Mouse (Mus musculus): ENCODE data around the gene Lsp1. TPM values are rescaled to one million over a fixed set of nuclear protein-coding genes. Genes with fewer than 3 reads are reported as not detected.

The Lsp1 gene
- polyA plus RNA-seq, 1 experiment from 2014 or later: 8.0 TPM

- Histone ChIP-seq H3K9ac (replicated peaks; ENCODE audit: low read length) (no peak overlapping the region), H3K4me3 (replicated peaks; ENCODE audit: low read depth, low read length) (no peak overlapping the region), H3K36me3 (ENCODE audit: control insufficient read depth, insufficient read depth, low read length) (peaks cover 11% of the 10 kb centered on the region; the same call in 1 of the 2 replicates), H3K27ac (replicated peaks; ENCODE audit: low read depth, low read length) (peak overlapping the region; percentile 38), H3K9me3 (ENCODE audit: control insufficient read depth, low read length) (no peaks in the 10 kb centered on the region), H3K4me1 (ENCODE audit: control insufficient read depth, insufficient read depth, low read length) (peaks cover 21% of the 10 kb centered on the region), H3K27me3 (ENCODE audit: control insufficient read depth, insufficient read depth, low read length) (no peaks in the 10 kb centered on the region), H3K4me2 (ENCODE audit: low read length) (no peak overlapping the region)
- no peak for DNase-seq
- 37% methylated on average over 4 of the region's 4 CpGs for WGBS
- no peak for ATAC-seq (ENCODE audit: low FRiP score, low TSS enrichment)
These were observed 77.7 kb downstream of the Lsp1 start for GRCm38 (mm10) chr7:142538291-142538690.

GRCm38 (mm10) chr7:142538766-142539165 lies 78.2 kb downstream of the Lsp1 start:
- no peaks in the 10 kb centered on the region for H3K9me3 ChIP-seq (ENCODE audit: control insufficient read depth, low read length)
- H3K4me3 ChIP-seq (replicated peaks; ENCODE audit: low read depth, low read length): no peak overlapping the region
- no peak for DNase-seq
- H3K27ac ChIP-seq (replicated peaks; ENCODE audit: low read depth, low read length): no peak overlapping the region
- H3K9ac ChIP-seq (replicated peaks; ENCODE audit: low read length): no peak overlapping the region
- H3K4me2 ChIP-seq (ENCODE audit: low read length): no peak overlapping the region
- peaks cover 17% of the 10 kb centered on the region for H3K4me1 ChIP-seq (ENCODE audit: control insufficient read depth, insufficient read depth, low read length)
- H3K27me3 ChIP-seq (ENCODE audit: control insufficient read depth, insufficient read depth, low read length): no peaks in the 10 kb centered on the region
- ATAC-seq (ENCODE audit: low FRiP score, low TSS enrichment): no peak
- WGBS: 29% methylated on average over 6 of the region's 6 CpGs
- peaks cover 11% of the 10 kb centered on the region; the same call in 1 of the 2 replicates for H3K36me3 ChIP-seq (ENCODE audit: control insufficient read depth, insufficient read depth, low read length)

GRCm38 (mm10) chr7:142539828-142540227 lies 79.2 kb downstream of the Lsp1 start:
- H3K4me3 ChIP-seq (replicated peaks; ENCODE audit: low read depth, low read length): no peak overlapping the region
- peaks cover 12% of the 10 kb centered on the region for H3K4me1 ChIP-seq (ENCODE audit: control insufficient read depth, insufficient read depth, low read length)
- peaks cover 11% of the 10 kb centered on the region; the same call in 1 of the 2 replicates for H3K36me3 ChIP-seq (ENCODE audit: control insufficient read depth, insufficient read depth, low read length)
- no peak overlapping the region for H3K4me2 ChIP-seq (ENCODE audit: low read length)
- no peaks in the 10 kb centered on the region for H3K27me3 ChIP-seq (ENCODE audit: control insufficient read depth, insufficient read depth, low read length)
- no peak overlapping the region for H3K27ac ChIP-seq (replicated peaks; ENCODE audit: low read depth, low read length)
- 66% methylated on average over 8 of the region's 8 CpGs for WGBS
- DNase-seq: no peak
- no peak for ATAC-seq (ENCODE audit: low FRiP score, low TSS enrichment)
- H3K9ac ChIP-seq (replicated peaks; ENCODE audit: low read length): no peak overlapping the region
- H3K9me3 ChIP-seq (ENCODE audit: control insufficient read depth, low read length): no peaks in the 10 kb centered on the region

GRCm38 (mm10) chr7:142542771-142543303 lies 82.2 kb downstream of the Lsp1 start:
- H3K27ac ChIP-seq (replicated peaks; ENCODE audit: low read depth, low read length): no peak overlapping the region
- no peak for ATAC-seq (ENCODE audit: low FRiP score, low TSS enrichment)
- DNase-seq: no peak
- H3K4me3 ChIP-seq (replicated peaks; ENCODE audit: low read depth, low read length): no peak overlapping the region
- H3K9me3 ChIP-seq (ENCODE audit: control insufficient read depth, low read length): no peaks in the 10 kb centered on the region
- no peaks in the 10 kb centered on the region for H3K27me3 ChIP-seq (ENCODE audit: control insufficient read depth, insufficient read depth, low read length)
- 18% methylated on average over 11 of the region's 11 CpGs for WGBS
- H3K9ac ChIP-seq (replicated peaks; ENCODE audit: low read length): peak overlapping the region; percentile 29; the same call in 1 of the 2 replicates
- peaks cover 8% of the 10 kb centered on the region; the same call in 1 of the 2 replicates for H3K36me3 ChIP-seq (ENCODE audit: control insufficient read depth, insufficient read depth, low read length)
- no peak overlapping the region for H3K4me2 ChIP-seq (ENCODE audit: low read length)
- H3K4me1 ChIP-seq (ENCODE audit: control insufficient read depth, insufficient read depth, low read length): peaks cover 12% of the 10 kb centered on the region

Other genes with a start within 250 kb of the Lsp1 start
- gene Gm7579, start 248.9 kb upstream of the Lsp1 start, polyA plus RNA-seq (2014; fragmentation: Nextera tagmentation; extraction: Ambion mirVana): not detected in 2 replicates
- gene Krtap5-5, start 230.8 kb upstream of the Lsp1 start, polyA plus RNA-seq (2014; fragmentation: Nextera tagmentation; extraction: Ambion mirVana): not detected in 2 replicates
- not detected in 2 replicates for gene Gm40460, start 219.7 kb upstream of the Lsp1 start, polyA plus RNA-seq (2014; fragmentation: Nextera tagmentation; extraction: Ambion mirVana)
- not detected in 2 replicates for gene Gm2431, start 202.5 kb upstream of the Lsp1 start, polyA plus RNA-seq (2014; fragmentation: Nextera tagmentation; extraction: Ambion mirVana)
- not detected in 2 replicates for gene Gm4559, start 186.4 kb upstream of the Lsp1 start, polyA plus RNA-seq (2014; fragmentation: Nextera tagmentation; extraction: Ambion mirVana)
- not detected in 2 replicates for gene Krtap5-1, start 163.7 kb upstream of the Lsp1 start, polyA plus RNA-seq (2014; fragmentation: Nextera tagmentation; extraction: Ambion mirVana)
- not detected in 2 replicates for gene Krtap5-4, start 157.3 kb upstream of the Lsp1 start, polyA plus RNA-seq (2014; fragmentation: Nextera tagmentation; extraction: Ambion mirVana)
- 3.9 and 6.1 TPM in 2 replicates for gene Ifitm10, start 87.1 kb upstream of the Lsp1 start, polyA plus RNA-seq (2014; fragmentation: Nextera tagmentation; extraction: Ambion mirVana)
- gene Gm49369, start 78.1 kb upstream of the Lsp1 start, polyA plus RNA-seq (2014; fragmentation: Nextera tagmentation; extraction: Ambion mirVana): 1.8 TPM in 1 of 2 replicates, not detected in the other
- gene Ctsd, start 72.8 kb upstream of the Lsp1 start, polyA plus RNA-seq (2014; fragmentation: Nextera tagmentation; extraction: Ambion mirVana): 208 and 229 TPM in 2 replicates
- gene Syt8, start 26.0 kb upstream of the Lsp1 start, polyA plus RNA-seq (2014; fragmentation: Nextera tagmentation; extraction: Ambion mirVana): not detected in 2 replicates
- not detected in 2 replicates for gene Tnni2, start 19.0 kb upstream of the Lsp1 start, polyA plus RNA-seq (2014; fragmentation: Nextera tagmentation; extraction: Ambion mirVana)
- 1.1 TPM in 1 of 2 replicates, not detected in the other for gene Tnnt3, start 38.0 kb downstream of the Lsp1 start, polyA plus RNA-seq (2014; fragmentation: Nextera tagmentation; extraction: Ambion mirVana)
- 11.9 and 23.9 TPM in 2 replicates for gene Mrpl23, start 71.9 kb downstream of the Lsp1 start, polyA plus RNA-seq (2014; fragmentation: Nextera tagmentation; extraction: Ambion mirVana)
- gene Igf2, start 206.0 kb downstream of the Lsp1 start, polyA plus RNA-seq (2014; fragmentation: Nextera tagmentation; extraction: Ambion mirVana): 19.1 and 102 TPM in 2 replicates
- 0.04 TPM in 1 of 2 replicates, not detected in the other for gene Gm49394, start 209.1 kb downstream of the Lsp1 start, polyA plus RNA-seq (2014; fragmentation: Nextera tagmentation; extraction: Ambion mirVana)